Mouse (Mus musculus) gastrocnemius, postnatal 10 days (tissue): ENCODE results near the gene Hcfc2. TPM values are rescaled to one million over a fixed set of nuclear protein-coding genes. Genes with fewer than 3 reads are reported as not detected.
A peak's percentile ranks its signal among the peaks of the same experiment; 100 is the strongest.

Experiments
- DNase-seq: peaks from one replicate; pipeline ENCODE4 v3.0.0; 2021; ENCODE audit warnings: mixed read lengths
- long read RNA-seq, 2 experiments: library from polyadenylated mRNA; stranded (forward); transcript quantifications; one replicate each; pipeline ENCODE4 v2.0.0; 2021
- total RNA-seq, 2 experiments: library from RNA; stranded (reverse); gene quantifications; 2 replicates each; pipeline ENCODE4 v1.2.3; 2021

Gene Hcfc2
- 10 to 100 TPM; 23.4 to 29.2 TPM for total RNA-seq
- long read RNA-seq, experiment 1, partial matches to known transcripts: 9 of 13 reads
- long read RNA-seq, experiment 1, other reads (novel, unspliced or antisense): 4 of 13 reads
- long read RNA-seq, experiment 2, partial matches to known transcripts: 9 of 13 reads
- long read RNA-seq, experiment 2, other reads (novel, unspliced or antisense): 4 of 13 reads

DNA sequence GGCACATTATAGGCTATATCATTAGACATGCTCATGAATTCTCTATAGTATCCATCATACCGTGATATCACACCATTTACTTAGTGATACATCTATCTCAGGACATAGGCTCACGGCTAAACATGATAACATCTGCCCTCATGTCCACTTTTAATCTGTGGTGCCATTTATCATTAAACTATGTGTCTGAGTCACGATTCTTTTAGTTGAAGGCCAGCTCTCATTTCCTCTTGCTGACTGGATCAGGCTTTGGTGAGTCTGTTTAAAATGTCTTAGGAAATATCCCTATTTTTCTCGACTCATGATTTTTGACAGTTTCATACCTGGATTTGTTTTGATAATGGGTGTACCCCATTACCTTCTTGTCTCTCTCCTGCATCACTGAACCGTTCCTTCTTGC is at the start of gene Hcfc2:
Gene Hcfc2 (plus strand): TSS at position 205 of the 400 bp plus-strand sequence.
- DNase-seq: no peak

DNA sequence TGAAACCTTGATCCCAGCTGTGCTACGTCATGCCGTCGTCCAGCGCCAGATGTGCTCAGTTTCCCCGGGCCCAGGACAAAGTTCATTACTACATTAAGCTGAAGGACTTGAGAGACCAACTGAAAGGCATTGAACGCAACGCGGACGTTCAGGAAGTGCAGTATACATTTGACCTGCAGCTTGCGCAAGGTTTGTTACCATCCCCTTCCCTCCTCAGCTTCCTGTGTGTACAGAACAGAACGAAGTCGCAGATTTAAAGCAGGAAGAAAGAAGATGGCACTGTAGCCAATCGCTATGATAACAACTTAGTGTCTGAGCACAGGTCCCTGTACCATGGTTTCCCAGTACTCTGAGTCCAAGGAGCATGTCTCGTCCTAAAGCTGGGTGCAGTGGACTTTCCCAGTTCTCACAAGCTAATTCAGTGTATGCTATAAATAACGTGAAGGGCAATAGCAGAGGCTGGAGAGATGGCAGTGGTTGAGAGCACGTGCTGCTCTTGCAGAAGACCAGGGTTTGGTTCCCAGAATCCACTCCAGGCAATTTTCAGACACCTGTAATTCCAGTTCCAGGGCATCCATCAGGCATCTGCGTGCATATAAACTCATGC is 48.7 kb upstream of the Hcfc2 start:
- no peak for DNase-seq

DNA sequence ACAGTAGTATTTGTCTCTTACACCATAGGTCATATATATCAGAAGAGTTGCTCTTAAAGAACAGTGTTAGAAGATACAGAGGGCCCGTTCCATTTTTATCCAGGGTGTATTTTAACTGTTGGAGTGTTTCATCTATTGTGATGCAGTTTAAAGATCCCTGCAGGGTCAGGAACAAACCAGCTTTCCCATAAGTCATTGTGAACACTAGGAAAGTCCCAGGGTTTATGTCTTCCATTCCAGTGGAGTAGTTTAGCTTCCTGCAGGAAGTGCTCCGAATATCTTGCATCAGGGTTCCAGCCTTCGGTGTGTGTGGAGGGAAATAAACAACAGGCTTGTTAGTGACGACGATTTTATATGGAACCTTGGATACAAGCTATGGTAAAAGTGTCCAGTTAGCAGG is 44.7 kb upstream of the Hcfc2 start:
- DNase-seq: no peak

DNA sequence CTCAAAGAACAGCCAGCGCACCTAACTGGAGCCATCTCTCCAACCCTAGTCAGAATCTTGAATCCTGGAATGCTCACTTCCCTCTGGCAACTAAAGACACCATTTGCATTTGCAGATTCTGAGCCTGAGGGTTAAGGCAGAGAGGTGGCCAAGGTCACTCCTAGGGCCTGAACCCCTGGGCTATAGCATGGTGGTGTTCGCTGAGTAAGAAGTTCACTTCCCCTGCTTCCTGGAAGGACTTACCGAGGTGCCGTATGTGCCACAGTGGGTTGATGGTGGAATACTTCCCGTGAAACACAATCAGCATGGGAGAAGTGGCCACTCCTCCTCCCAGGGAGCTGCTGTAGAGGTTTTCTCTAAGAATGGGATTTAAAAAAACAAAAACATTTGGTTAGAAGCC is 43.3 kb upstream of the Hcfc2 start:
- DNase-seq: no peak

DNA sequence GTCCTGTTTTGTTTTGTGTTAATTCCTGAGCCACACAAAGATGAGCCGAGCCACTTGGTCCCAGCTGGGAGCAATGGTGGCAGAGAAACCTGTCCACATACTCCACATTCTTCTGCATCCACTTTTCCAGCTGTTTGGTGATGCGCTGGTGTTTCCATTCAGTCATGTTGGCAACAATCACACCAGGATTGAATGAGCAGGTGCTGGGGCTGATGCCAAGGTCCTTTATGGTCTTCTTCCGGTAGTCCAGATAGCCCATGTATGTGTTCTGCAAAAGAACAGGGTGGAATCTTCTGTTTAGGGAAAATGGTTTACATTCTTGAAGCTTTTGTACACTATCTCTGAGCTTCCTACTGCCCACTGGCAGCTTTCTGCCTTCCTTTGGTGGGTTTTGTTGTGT is 41.4 kb upstream of the Hcfc2 start:
- DNase-seq: peak; percentile 29

DNA sequence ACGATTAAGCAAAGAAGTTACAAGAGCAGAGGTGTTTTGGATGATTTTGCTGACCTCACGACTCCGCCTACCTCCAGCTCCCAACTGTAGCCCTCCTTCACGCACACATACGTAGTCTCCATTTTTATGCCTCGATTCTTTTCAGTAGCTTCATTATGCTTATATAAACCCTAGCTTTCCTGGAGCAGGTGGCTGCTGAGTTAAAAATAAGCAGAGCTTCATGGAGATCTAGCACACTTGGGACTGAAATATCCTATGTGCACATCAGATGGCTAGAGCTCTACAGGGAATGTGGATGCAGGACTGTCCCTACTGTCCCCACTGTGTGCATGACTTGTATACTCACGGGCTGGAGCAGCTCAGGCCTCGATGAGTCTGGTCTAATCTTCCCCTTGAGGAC is 34.1 kb upstream of the Hcfc2 start:
- DNase-seq: no peak

DNA sequence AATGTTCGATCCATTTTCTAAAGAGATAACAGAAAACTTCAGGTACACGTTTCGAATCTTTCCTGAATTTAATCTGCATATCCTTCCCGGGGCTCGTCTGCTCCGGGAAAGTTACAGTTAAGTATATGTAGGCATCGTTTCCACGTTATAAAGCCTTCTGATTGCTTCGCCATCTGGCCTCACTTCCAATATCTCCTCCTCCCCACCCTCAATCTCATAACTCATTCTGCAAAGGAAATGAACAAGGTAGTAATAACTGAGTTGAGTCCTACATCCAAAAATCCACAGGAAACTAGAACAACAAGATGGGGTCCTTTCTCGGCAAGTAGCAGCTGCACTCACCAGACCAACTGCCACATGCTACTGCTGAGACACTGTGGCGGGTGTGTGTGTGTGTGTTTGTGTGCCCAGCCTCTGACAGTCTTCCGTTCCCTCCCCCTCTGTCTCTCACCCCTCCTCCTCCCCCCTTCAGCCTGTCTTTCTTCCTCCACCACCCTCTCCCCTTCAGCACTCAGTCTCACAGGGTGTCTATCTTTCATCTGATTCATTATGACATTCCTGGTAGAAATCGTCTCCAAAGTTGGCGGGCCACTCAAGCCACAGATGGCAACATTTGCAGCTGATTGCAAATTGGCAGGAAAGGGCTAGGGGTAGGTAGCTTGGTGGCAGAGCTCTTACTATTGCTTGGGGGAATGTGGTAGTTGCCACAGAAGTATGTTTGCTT is 33.5 kb upstream of the Hcfc2 start:
- DNase-seq: no peak

DNA sequence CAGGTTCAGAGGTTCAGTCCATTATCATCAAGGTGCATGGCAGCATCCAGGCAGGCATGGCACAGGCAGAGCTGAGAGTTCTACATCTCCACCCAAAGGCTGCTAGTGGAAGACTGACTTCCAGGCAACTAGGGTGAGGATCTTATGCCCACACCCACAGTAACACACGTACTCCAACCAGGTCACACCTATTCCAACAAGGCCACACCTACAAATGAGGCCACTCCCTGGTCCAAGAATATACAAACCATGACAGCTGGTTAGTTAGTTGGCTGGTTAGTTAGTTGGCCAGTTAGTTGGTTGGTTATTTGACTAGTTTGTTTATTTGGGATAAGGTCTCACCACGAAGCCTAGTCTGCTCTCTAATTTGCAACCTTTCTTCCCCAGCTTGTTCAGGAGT is 32.7 kb upstream of the Hcfc2 start:
- DNase-seq: no peak

DNA sequence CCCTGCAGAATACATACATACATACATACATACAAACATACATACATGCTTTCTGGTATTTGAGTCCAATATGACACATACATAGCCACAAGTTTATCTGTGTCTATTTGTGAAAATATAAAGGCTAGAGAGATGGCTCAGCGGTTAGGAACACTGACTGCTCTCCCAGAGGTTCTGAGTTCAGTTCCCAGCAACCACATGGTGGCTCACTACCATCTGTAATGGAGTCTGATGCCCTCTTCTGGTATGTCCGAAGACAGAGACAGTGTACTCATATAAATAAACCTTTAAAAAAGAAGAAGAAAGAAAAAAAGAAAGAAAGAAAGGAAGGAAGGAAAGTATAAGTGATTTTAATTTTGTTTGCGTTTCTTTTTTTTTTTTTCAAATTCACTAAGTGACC is 30.0 kb upstream of the Hcfc2 start:
- no peak for DNase-seq

DNA sequence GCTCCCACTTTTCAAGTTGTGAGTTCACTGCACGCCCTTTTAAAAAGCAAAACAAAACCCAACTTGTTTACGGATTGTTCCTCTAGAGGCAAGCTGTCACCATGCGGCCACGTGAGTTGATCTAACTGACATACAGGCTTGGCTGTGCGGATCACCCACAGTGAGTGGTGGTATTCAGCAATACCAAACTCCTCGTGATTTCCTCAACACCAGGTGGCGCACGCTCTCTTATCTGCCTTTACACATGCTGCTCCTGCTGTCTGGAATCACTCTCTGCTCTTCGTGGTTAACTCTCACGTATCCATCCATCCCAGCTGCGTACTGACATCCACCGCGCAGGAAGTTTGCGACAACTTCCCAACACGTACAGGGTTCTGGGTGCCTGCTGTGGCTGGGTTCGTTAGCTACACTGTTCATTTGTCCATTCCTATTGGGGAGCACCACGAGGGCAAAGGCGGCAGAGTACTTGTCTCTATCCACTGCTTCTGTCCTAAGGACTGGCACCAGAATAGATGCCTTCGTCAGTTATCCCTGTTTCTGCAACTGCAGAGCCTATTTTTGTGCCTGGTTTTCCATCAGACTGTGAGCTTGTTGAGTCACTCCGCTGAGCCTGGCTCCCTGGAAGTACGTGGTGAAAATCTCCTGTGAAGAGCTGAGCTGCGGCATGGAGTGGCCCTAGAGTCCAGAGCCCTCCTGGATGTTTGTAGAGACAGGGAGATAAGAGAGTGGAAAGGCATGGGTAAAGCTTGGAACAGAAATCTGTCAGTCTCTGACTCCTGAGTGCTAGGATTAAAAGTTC is 29.3 kb upstream of the Hcfc2 start:
- DNase-seq: peak; percentile 82

DNA sequence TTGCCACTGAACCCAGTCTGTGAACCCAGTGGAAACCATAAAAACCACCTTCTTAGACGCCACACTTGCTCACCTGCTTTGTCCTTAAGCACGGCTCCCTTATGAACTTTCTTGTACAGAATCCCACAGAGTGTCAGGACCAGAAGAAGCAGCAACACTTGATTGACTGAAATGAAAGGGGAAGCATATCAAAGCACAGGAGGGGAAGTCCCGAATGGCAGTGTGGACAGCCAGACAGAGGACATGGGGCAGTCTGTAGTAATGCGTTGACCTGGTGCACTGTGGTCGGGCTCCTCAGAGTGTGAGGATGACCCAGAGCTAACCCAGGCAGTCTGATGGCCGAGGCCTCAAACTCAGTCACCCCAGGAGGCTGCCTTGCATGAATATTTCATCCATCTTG is 25.8 kb upstream of the Hcfc2 start:
- no peak for DNase-seq

DNA sequence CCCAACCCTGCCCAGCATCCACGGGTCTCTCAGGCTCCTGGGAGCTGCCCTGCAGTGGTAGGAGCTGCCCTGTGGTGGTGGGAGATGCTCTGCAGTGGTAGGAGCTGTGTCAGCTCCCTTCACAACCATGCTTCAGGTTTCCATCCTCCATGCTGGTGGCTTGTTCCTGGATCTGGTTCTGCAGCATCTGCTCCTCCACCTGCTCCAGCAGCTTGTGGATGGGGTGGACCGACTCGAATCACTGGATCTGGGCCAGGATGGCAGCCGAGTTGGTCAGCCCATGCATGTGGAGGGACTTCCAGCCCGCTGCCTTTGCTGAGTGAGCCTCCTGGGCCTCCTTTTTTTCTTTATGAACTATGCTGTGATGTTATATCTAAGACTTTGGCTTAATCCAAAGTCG is 19.0 kb upstream of the Hcfc2 start:
- peak; percentile 36 for DNase-seq

DNA sequence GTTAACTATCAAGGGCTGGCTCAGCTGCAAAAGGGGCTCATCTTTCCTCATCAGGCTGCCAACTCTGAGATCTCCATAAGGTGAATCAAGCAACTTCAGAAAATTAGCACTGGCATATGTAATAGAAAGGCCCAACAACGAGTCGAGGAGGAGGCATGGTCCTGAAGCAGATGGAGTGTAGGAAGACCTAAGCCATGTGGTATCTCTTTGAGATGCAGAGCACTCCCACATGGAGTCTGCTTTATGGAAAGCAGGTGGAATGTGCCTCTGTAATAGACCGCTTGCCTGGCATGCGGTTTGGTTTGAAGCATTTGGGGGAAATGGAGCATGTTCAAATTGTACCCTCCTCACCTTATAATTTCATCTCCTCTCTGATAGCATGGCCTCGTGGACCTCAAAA is 15.2 kb upstream of the Hcfc2 start:
- DNase-seq: no peak

DNA sequence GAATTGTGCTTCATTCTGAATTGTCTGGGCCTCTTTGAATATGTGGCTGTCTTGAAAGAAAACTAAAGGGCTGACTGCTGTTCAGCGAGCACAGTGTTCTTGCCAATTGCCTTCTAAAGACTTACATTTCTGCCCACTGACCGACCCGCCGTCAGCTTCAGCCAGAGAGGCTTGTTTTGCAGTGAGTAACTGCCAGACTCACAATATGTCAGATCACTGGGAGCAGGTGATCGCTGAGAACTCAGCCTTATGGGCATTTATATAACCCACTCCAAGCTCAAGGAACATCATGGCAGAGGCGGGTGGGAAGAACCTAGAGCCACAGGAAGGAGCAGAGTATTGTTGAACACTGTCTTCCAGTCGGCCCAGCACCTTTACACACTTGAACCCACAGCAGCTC is 14.3 kb upstream of the Hcfc2 start:
- DNase-seq: no peak

DNA sequence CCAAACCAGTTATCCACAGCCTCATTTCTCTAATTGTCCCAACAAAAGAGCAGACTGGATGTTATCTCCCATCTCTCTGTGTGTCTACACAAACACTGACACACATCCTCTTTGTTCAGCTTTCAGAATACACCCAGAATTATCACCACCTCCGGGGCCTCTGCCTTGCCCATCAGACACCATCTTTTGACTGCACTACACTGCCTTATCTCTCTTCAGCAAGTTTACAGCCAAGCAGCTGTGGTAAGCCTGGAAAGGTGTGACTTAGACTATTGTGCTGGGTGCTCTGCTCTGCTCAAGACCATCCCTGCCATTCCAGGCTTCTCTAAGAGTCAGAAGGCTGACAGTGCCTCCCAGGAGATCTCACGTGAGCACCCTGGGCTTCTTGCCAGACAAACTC is 10.5 kb upstream of the Hcfc2 start:
- DNase-seq: no peak

DNA sequence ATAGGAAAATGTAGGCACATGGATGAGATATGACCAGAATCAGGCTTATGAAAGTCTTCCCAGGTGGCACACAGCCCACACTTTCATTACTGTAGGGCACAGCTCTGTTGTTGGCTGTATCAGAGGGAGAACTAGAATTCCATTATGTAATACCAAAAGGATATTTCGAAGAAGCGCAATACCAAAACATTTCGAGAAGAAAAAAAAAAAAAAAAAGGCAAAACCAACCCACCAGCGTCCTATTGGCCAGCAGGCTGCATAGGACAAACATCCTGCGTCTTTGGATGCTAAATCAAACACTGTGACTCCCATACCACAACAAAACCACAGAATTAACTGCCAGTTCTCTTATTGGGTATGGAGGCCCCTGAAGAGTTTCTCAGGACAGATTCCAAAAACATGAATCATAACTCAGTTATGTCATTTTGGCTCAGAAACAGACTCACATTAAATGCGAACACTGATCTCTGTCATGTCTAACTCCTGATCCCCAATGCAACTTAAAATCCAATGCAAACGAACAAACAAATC is 6.2 kb upstream of the Hcfc2 start:
- DNase-seq: no peak

DNA sequence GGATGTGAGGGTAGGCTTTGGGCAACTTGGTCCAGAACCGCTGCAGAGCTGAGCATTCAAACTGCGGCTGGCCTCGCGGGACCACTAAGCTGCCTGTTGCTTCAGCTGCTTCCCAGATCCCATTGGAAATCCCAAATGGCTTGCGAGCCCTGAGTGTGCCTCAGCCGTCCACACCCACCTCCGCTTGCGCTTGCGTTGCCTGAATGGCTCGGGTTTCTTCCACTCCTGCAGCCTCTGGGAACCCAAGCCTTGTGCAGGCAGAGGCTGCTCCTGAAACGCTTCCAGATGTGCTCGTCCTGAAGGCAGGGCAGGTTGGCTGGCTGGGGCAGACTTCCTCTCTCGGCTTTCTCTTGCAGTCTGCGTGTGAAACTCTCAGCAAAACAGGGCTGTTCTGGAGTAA is 5.5 kb upstream of the Hcfc2 start, which contains the start of gene Glt8d2:
Gene Glt8d2 (minus strand): TSS at position 157 of the 400 bp plus-strand sequence.
- DNase-seq: peak; percentile 64

DNA sequence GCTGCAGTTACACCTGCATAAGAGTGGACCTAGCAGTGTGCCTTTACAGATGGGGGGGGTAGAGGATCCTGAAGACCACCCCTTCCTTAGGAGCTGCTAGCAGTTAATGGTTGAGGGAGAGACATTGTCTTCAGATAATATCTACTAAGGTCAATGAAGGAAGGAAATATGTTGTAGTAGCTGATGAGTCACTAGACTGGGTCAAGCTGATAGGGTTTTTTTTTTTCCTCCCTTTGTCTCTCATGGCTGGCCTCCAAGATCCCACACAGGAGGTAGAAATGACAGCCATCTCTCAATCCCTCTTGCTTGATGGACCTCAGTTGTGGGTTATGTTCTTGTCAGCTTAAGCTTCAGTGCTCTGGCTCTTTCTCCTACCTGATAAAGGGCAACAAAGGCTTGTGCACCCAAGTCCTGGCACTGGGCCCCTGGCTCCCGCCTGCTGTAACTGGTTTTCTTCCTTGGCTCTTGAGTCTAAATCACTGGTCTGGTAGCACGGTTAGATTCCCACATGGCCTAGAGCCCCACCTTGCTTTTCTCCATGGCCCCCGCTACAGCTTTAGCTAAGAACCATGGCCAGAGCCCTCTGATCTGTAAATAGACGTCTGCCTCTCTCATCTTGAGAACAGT is 606 bp downstream of the Hcfc2 start:
- no peak for DNase-seq

DNA sequence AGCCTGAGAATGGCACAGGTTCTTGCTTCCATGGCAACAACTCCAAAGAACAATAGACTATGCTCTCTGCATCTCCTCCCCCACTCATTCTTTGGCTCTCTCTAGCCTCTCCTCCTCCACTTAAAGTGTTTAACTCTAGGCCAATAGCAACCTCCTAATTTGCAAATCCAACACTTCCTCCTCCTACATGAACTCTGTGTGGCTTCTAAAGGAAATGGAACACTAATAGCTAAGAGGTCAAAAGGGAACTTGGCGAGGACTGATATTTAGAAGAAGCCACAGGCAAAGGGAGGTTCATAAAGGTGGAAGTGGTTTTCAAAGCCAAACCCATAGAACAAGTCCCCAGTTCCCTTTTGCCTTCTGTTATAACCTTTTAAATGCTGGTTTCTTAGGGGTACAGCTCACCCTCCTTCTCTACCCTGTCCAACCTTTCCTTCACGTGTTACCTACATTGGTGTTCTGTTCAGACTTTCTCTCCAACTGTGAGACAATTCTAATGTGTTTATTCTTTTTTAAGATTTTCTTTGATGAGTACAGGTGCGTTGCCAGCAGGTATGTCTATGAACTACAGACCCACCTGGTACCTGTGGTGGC is 1.4 kb downstream of the Hcfc2 start:
- no peak for DNase-seq

DNA sequence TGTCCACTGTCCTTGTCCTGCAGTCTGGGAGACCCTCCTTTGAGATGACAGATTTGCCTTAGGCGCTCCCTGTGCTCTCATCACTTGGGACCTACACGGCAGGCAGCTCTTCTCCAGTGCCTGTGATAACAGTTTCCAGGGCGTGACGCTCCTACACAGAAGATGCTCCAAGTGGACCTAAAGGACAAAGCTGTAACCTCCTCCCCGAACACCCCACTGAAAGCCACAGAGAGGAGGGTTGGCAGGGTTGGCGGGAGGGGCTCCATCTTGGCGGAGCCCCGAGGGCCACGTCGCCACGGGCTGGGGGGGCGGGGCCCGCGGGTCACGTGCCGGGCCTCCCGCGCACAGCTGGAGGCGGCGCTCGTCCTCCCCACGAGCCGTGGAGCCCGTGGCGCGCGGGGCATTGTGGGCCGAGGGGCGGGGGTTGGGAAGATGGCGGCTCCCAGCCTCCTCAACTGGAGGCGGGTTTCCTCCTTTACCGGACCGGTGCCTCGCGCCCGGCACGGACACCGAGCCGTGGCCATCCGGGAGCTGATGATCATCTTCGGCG is 2.8 kb downstream of the Hcfc2 start:
- peak; percentile 91 for DNase-seq

DNA sequence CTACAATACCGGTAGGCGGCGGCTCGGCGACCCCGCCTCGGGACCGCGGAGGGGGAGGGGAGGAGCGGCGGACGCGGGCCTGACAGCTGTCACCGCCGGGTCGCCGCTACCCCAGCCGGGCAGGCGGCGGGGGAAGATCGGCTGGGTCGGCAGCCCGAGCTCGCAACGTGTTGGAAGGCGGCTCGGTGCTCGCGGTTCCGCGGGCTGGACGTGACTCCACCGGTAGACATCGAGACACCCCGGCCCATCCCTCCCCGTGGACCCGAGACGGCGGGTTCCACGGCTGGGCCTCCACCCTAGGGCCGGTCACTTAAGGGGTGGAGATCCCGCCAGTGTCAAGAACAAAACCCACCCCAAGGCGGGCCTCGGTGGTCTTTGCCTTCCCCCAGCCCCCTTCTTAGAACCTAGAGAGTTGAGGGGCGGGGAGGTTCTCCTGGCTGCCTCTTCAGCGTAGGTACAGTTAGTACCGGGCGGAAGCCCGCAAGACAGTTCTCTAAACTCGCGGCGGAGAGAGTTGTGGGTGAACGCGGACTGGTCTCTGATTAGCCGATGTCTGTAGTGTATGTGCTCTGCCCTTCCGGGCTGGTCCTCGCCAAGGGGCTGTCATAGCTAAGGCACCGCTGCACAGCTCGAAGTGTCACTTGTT is 3.5 kb downstream of the Hcfc2 start:
- DNase-seq: no peak
